Mouse (Mus musculus) stomach, embryonic 16.5 days (tissue): ENCODE results near the gene Pip4k2a. TPM values are rescaled to one million over a fixed set of nuclear protein-coding genes. Genes with fewer than 3 reads are reported as not detected.
"Not testable (repeated sequence)": the region's sequence is repeated elsewhere in the genome, so short reads cannot be mapped to it uniquely, and the experiment has no call there.

Source experiments
- ATAC-seq: fragments of 200-750 bp; cut with Nextera tagmentation; 2 replicates; pipeline ENCODE4 v1.8.0; 2017; ENCODE audit warnings: moderate number of reproducible peaks, moderate TSS enrichment; ENCODE audit not compliant: insufficient read depth, low FRiP score
- H3K27ac ChIP-seq: fragments of 300-500 bp; sonication (generic); 2 replicates; pipeline ENCODE4 v1.5.1; 2014; ENCODE audit warnings: low read length
- H3K27me3 ChIP-seq: fragments of 300-500 bp; sonication (generic); 2 replicates; pipeline ENCODE4 v1.6.1; 2014; ENCODE audit warnings: low read length, control low read depth, mixed read lengths; ENCODE audit not compliant: control insufficient read depth, insufficient read depth
- H3K36me3 ChIP-seq: fragments of 300-500 bp; sonication (generic); 2 replicates; pipeline ENCODE4 v1.6.1; 2014; ENCODE audit warnings: low read length; ENCODE audit not compliant: control insufficient read depth, insufficient read depth
- H3K4me1 ChIP-seq: fragments of 300-500 bp; sonication (generic); 2 replicates; pipeline ENCODE4 v1.6.1; 2014; ENCODE audit warnings: low read length, control low read depth, mixed read lengths; ENCODE audit not compliant: control insufficient read depth, insufficient read depth
- H3K4me2 ChIP-seq: fragments of 300-500 bp; sonication (generic); 2 replicates; pipeline ENCODE4 v1.6.1; 2014; ENCODE audit warnings: low read depth, low read length, mixed read lengths
- H3K4me3 ChIP-seq: fragments of 300-500 bp; sonication (generic); replicated peaks from 2 replicates; pipeline ENCODE4 v1.5.1; 2014; ENCODE audit warnings: mild to moderate bottlenecking, low read length
- H3K9ac ChIP-seq: fragments of 300-500 bp; sonication (generic); 2 replicates; pipeline ENCODE4 v1.6.1; 2014; ENCODE audit warnings: low read length
- H3K9me3 ChIP-seq: fragments of 300-500 bp; sonication (generic); replicated peaks from 2 replicates; pipeline ENCODE4 v1.6.1; 2016; ENCODE audit warnings: low read length, control low read depth; ENCODE audit not compliant: control insufficient read depth
- WGBS: fragments of 180-500 bp; shearing (Covaris S2); extraction: QIAGEN DNeasy Blood & Tissue Kit; methylation state at CpG from one replicate; pipeline ENCODE4 v1.1.7; 2014; 5-methylcytosine and 5-hydroxymethylcytosine counted together
- polyA plus RNA-seq: library from polyadenylated mRNA; unstranded; fragments of >200 nt; fragmentation: Nextera tagmentation; extraction: Ambion mirVana; gene quantifications from 2 replicates; pipeline ENCODE4 v1.2.1, GENCODE M21; 2015

Pip4k2a gene
- polyA plus RNA-seq, 1 experiment from 2014 or later = 11.2 TPM

GRCm38 (mm10) chr2:18907269-18907668 lies 90.7 kb downstream of the Pip4k2a start:
- Histone ChIP-seq H3K9ac (no peak overlapping the region), H3K4me3 (no peak overlapping the region), H3K9me3 (no peaks in the 10 kb centered on the region), H3K36me3 (no peaks in the 10 kb centered on the region), H3K4me1 (peaks cover 10% of the 10 kb centered on the region), H3K27me3 (no peaks in the 10 kb centered on the region), H3K4me2 (no peak overlapping the region), H3K27ac (no peak overlapping the region)
- ATAC-seq = no peak
- WGBS = 62% methylated on average over 8 of the region's 8 CpGs

- Histone ChIP-seq H3K4me2 (no peak overlapping the region), H3K4me1 (peaks cover 10% of the 10 kb centered on the region), H3K9ac (no peak overlapping the region), H3K27ac (no peak overlapping the region), H3K36me3 (no peaks in the 10 kb centered on the region), H3K4me3 (no peak overlapping the region), H3K27me3 (no peaks in the 10 kb centered on the region), H3K9me3 (no peaks in the 10 kb centered on the region)
- WGBS = 84% methylated on average over 2 of the region's 2 CpGs
- no peak for ATAC-seq
Observed at GRCm38 (mm10) chr2:18906421-18907084, 91.4 kb downstream of the Pip4k2a start.

GRCm38 (mm10) chr2:18903301-18904068 lies 94.4 kb downstream of the Pip4k2a start:
- no peaks in the 10 kb centered on the region for H3K36me3 ChIP-seq
- 73% methylated on average over 9 of the region's 9 CpGs for WGBS
- no peaks in the 10 kb centered on the region for H3K9me3 ChIP-seq
- peaks cover 10% of the 10 kb centered on the region for H3K4me1 ChIP-seq
- no peak for ATAC-seq
- H3K27ac ChIP-seq = no peak overlapping the region
- no peak overlapping the region for H3K4me3 ChIP-seq
- no peaks in the 10 kb centered on the region for H3K27me3 ChIP-seq
- H3K9ac ChIP-seq = no peak overlapping the region
- no peak overlapping the region for H3K4me2 ChIP-seq

- Histone ChIP-seq H3K27ac (no peak overlapping the region), H3K9me3 (no peaks in the 10 kb centered on the region), H3K9ac (no peak overlapping the region), H3K36me3 (no peaks in the 10 kb centered on the region), H3K4me3 (no peak overlapping the region), H3K4me2 (no peak overlapping the region), H3K27me3 (no peaks in the 10 kb centered on the region), H3K4me1 (peaks cover 11% of the 10 kb centered on the region; the same call in 1 of the 2 replicates)
- no peak for ATAC-seq
- WGBS = 74% methylated on average over 4 of the region's 4 CpGs
Observed at GRCm38 (mm10) chr2:18901133-18901532, 96.8 kb downstream of the Pip4k2a start.

GRCm38 (mm10) chr2:18900635-18901034 lies 97.3 kb downstream of the Pip4k2a start:
- Histone ChIP-seq H3K27me3 (no peaks in the 10 kb centered on the region), H3K9ac (no peak overlapping the region), H3K9me3 (no peaks in the 10 kb centered on the region), H3K36me3 (no peaks in the 10 kb centered on the region), H3K4me3 (no peak overlapping the region), H3K27ac (no peak overlapping the region), H3K4me2 (no peak overlapping the region), H3K4me1 (peaks cover 15% of the 10 kb centered on the region; the same call in 1 of the 2 replicates)
- ATAC-seq = no peak
- 88% methylated on average over 2 of the region's 2 CpGs for WGBS

- H3K27ac ChIP-seq = peak overlapping the region; percentile 40
- 34% methylated on average over 10 of the region's 10 CpGs for WGBS
- no peak overlapping the region for H3K4me3 ChIP-seq
- H3K9ac ChIP-seq = no peak overlapping the region
- H3K36me3 ChIP-seq = no peaks in the 10 kb centered on the region
- H3K4me1 ChIP-seq = peaks cover 15% of the 10 kb centered on the region; the same call in 1 of the 2 replicates
- no peaks in the 10 kb centered on the region for H3K9me3 ChIP-seq
- no peaks in the 10 kb centered on the region for H3K27me3 ChIP-seq
- no peak for ATAC-seq
- no peak overlapping the region; the same call in 1 of the 2 replicates for H3K4me2 ChIP-seq
Observed at GRCm38 (mm10) chr2:18897742-18898256, 100.1 kb downstream of the Pip4k2a start.

- no peaks in the 10 kb centered on the region for H3K27me3 ChIP-seq
- no peak overlapping the region for H3K4me3 ChIP-seq
- no peaks in the 10 kb centered on the region for H3K9me3 ChIP-seq
- 31% methylated on average over 6 of the region's 6 CpGs for WGBS
- H3K9ac ChIP-seq = no peak overlapping the region
- ATAC-seq = peak; percentile 65
- H3K4me1 ChIP-seq = peaks cover 15% of the 10 kb centered on the region; the same call in 1 of the 2 replicates
- no peak overlapping the region for H3K4me2 ChIP-seq
- H3K27ac ChIP-seq = 0 out of 2 replicates have a peak overlapping the region, but pooled peaks have one; percentile 21
- no peaks in the 10 kb centered on the region for H3K36me3 ChIP-seq
Observed at GRCm38 (mm10) chr2:18896015-18896414, 101.9 kb downstream of the Pip4k2a start.

GRCm38 (mm10) chr2:18893336-18893735 lies 104.6 kb downstream of the Pip4k2a start:
- peaks cover 14% of the 10 kb centered on the region; the same call in 1 of the 2 replicates for H3K4me1 ChIP-seq
- not testable (repeated sequence) for H3K27me3 ChIP-seq

GRCm38 (mm10) chr2:18891991-18892537 lies 105.9 kb downstream of the Pip4k2a start:
- Histone ChIP-seq H3K4me2 (no peak overlapping the region), H3K9me3 (no peaks in the 10 kb centered on the region), H3K27me3 (no peaks in the 10 kb centered on the region), H3K4me1 (peaks cover 4% of the 10 kb centered on the region; the same call in 1 of the 2 replicates), H3K4me3 (no peak overlapping the region), H3K27ac (no peak overlapping the region), H3K36me3 (no peaks in the 10 kb centered on the region), H3K9ac (no peak overlapping the region)
- 67% methylated on average over 10 of the region's 10 CpGs for WGBS
- no peak for ATAC-seq

More at GRCm38 (mm10) chr2:18893336-18893735, 104.6 kb downstream of the Pip4k2a start:
- H3K9me3 ChIP-seq, H3K4me2 ChIP-seq, H3K4me3 ChIP-seq, H3K9ac ChIP-seq, ATAC-seq, H3K36me3 ChIP-seq, H3K27ac ChIP-seq: not testable (repeated sequence)
- 97% methylated on average over 1 of the region's 1 CpGs for WGBS
